Mouse (Mus musculus): ENCODE results near the gene Nr1d2.

DNA sequence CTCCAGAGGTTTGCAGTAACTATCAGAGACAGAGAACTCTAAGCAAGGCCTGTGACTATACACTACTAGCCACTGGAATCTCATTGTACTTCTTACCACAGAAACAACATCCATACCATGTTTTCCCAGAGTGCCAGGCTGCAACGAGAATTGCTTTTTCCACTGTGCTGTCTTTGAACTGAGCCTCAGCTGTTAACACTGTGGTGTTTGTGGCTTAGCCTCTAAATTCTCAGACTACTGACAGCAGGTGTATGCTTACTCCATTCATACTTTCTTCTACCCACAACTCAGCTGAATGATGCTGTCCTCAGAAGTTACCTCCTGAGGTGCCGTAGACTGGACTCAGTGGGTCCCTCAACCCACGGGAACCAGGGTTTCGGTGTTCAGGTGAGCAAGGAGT is 2.9 kb upstream of the Nr1d2 start:
- TF ChIP-seq CTCF (IDR thresholded peaks at IDR 0.05; ENCODE audit: control insufficient read depth, insufficient read depth, insufficient replicate concordance, low read depth, low read length) (no peak), POLR2A (IDR thresholded peaks at IDR 0.05; ENCODE audit: control insufficient read depth, low read depth, low read length) (no peak)

Data from testis, adult 2 months (tissue).